Mouse (Mus musculus): ENCODE data around the gene Lama4. TPM values are rescaled to one million over a fixed set of nuclear protein-coding genes. Genes with fewer than 3 reads are reported as not detected.

Lama4 gene
- total RNA-seq, 2 experiments from 2014 or later = 7.8 to 13.2 TPM

DNA sequence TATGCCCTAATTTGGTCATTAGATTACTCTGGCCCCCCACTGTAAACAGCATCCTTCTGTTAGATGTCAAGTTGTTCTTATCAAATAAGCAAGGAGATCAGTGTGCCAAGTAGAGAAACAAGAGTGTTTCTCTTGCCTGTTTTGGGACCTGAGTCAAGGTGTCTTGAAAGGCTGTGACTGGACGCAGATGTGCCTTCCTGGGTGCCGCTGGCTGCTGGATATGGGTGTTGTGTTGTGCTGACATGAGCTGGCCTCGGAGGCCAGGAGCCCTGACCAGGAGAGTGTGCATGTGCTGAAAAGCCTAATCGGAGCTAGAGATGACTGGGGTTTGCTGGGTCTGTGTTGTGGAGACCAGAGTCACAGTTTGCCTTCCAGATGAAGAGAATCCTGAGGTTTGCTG is 100.7 kb downstream of the Lama4 start:
- intact Hi-C loops (cut with DNase I) = no loop called here
- no peak for DNase-seq (ENCODE audit: extremely low spot score in 1 of 2, low spot score in 2 of 2)
- Histone ChIP-seq H3K27ac (no peak overlapping the region), H3K4me3 (no peak overlapping the region)
- TF ChIP-seq CTCF (IDR thresholded peaks at IDR 0.05) = no peak

DNA sequence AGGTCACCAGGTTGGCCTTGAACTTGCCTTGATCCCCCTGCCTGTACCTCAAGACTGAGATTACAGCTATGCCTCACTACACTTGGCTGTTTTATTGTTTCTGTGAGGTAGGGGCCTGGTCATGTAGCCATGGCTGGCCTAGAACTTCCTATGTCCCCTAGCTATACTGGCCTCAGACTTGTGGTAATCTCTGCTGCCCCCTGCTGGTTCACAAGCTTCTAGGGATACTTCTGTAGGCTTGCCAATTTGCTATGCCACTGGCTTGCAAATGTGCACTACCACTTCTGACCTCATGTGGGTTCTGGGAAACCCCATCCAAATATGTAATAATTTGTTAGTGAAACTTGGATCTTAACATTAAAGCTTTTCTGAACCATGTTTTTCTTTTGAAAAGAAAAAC is 101.6 kb downstream of the Lama4 start:
- intact Hi-C loops (cut with DNase I) = no loop called here
- H3K27ac ChIP-seq = no peak overlapping the region
- DNase-seq (ENCODE audit: extremely low spot score in 1 of 2, low spot score in 2 of 2) = peak; percentile 33 to 56
- no peak overlapping the region for H3K4me3 ChIP-seq
- peak; percentile 85 for TF ChIP-seq CTCF (IDR thresholded peaks at IDR 0.05)

DNA sequence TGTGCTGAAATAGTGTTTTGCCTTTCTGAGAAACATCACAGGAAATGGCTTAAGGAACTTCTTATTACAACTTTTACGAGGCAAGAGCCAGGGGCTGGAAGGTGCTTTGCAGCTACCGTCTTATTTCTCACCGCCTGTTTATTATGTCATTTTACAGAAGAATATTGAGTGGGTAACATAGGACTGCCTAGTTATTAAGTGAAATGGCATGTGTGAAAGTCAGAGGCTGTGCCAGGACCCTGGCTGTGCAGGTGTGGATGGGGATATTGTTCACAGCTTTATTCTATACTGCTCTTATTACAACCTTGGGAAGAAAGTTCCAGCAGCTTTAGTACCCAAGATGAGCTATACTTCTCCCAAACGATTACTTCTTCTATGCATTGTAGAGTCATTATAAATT is 106.7 kb downstream of the Lama4 start:
- no peak overlapping the region for H3K27ac ChIP-seq
- no peak for DNase-seq (ENCODE audit: extremely low spot score in 1 of 2, low spot score in 2 of 2)
- TF ChIP-seq CTCF (IDR thresholded peaks at IDR 0.05) = no peak
- intact Hi-C loops (cut with DNase I) = no loop called here
- H3K4me3 ChIP-seq = no peak overlapping the region

DNA sequence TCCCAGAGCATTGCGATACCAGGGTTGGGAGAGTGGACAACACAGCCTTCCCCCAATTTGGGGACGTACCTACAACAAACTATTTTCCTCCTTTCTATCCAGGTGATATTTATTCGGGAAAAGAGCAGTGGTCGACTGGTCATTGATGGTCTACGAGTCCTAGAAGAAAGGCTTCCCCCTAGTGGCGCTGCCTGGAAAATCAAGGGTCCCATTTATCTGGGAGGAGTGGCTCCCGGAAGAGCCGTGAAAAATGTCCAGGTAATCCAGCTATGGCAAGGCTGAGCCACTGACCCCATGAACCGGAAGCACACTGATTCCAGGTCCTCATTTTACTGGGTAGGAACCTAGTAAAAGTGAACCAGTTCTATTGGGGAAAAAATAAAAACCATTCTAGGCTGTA is 131.7 kb downstream of the Lama4 start:
- intact Hi-C loops (cut with DNase I) = no loop called here
- peak; percentile 68 for TF ChIP-seq CTCF (IDR thresholded peaks at IDR 0.05)
- Histone ChIP-seq H3K27ac (no peak overlapping the region), H3K4me3 (no peak overlapping the region)
- peak in 1 of 2 experiments; percentile 30 for DNase-seq (ENCODE audit: extremely low spot score in 1 of 2, low spot score in 2 of 2)

DNA sequence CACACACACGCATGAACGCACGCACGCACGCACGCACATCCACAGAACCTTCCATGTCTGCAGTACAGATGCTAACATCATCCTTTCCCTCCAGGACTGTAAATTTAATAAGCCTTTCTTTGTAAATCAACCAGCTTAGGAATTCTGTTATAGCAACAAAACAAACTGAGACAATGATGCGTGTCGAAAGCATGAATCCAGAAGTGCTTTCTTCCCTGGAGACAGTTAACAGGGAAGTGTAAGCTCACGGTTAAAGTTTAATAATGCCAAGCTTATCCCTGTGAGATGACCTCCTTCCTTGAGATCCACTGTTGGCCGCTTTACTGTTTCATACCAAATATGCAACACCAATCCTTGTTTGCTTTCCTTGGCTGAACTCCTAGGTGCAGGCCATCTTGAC is 133.4 kb downstream of the Lama4 start:
- Histone ChIP-seq H3K4me3 (no peak overlapping the region), H3K27ac (no peak overlapping the region)
- TF ChIP-seq CTCF (IDR thresholded peaks at IDR 0.05) = no peak
- intact Hi-C loops (cut with DNase I) = no loop called here
- DNase-seq (ENCODE audit: extremely low spot score in 1 of 2, low spot score in 2 of 2) = no peak

DNA sequence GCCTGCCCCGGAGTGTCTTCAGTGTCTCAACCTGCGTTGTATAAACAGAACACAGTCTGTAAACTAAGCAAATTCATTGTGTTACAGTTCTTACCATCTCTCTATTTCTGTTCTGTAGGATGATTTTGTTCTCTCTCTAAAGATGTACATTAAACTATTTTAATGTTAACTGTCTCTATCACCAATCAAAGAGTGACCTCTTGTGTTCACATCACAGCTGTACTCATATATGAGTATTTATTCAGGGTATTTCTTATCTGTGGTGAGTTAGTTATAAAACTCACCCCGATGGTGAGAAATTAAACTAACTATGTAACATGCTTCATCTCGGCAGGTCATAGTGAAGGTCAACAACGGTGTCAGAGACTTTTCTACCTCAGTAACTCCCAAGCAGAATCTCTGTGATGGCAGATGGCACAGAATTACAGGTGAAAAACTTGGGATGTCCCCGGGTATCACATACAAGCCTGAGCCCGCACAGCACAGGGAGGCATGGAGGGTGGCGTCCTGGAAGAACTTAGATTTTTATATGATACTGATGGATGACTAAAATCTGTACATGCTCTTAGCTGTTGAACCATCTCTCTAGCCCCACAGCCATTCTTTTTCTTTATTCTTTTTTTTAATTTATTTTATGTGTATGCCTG is 139.6 kb downstream of the Lama4 start:
- DNase-seq (ENCODE audit: extremely low spot score in 1 of 2, low spot score in 2 of 2) = no peak
- Histone ChIP-seq H3K27ac (no peak overlapping the region), H3K4me3 (no peak overlapping the region)
- TF ChIP-seq CTCF (IDR thresholded peaks at IDR 0.05) = peak; percentile 11
- intact Hi-C loops (cut with DNase I) = no loop called here

DNA sequence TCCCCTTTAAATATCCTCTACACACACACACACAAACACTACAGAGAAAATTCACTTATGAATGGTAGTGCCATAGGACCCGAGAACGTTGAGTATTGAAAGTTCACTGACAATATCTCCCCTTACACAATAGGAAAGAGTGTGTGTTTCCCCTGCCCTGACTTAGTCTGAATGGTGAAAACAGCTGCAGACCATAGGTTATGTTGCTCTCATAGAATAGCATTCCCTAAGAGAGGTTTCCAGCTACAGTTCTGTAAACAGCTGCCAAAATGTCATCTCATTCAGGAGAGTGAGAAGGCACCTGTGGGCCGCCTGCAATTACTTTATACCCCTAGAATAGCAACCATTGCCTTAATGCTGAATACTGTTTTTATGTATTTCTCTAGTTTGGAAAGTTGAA is 141.1 kb downstream of the Lama4 start:
- DNase-seq (ENCODE audit: extremely low spot score in 1 of 2, low spot score in 2 of 2) = no peak
- Histone ChIP-seq H3K4me3 (no peak overlapping the region), H3K27ac (no peak overlapping the region)
- no peak for TF ChIP-seq CTCF (IDR thresholded peaks at IDR 0.05)
- intact Hi-C loops (cut with DNase I) = no loop called here

DNA sequence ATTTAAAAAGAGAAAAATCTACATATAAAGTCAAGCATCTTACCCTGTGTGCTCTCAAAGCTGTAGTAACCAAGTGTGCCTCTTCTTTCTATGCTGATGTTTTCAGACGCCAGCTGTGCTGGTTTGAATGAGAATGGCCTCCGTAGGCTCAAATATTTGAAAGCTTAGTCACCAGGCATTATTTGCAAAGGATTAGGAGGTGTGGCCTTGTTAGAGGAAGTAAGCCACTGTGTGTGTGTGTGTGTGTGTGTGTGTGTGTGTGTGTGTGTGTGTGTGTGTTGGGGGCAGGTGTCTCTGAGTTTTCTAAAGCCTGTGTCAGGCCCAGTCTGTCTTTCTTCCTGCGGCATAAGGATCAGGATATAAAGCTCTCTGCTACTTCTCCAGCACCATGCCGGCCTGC is 141.6 kb downstream of the Lama4 start:
- TF ChIP-seq CTCF (IDR thresholded peaks at IDR 0.05) = no peak
- no peak for DNase-seq (ENCODE audit: extremely low spot score in 1 of 2, low spot score in 2 of 2)
- intact Hi-C loops (cut with DNase I) = no loop called here
- no peak overlapping the region for H3K27ac ChIP-seq
- H3K4me3 ChIP-seq = no peak overlapping the region

DNA sequence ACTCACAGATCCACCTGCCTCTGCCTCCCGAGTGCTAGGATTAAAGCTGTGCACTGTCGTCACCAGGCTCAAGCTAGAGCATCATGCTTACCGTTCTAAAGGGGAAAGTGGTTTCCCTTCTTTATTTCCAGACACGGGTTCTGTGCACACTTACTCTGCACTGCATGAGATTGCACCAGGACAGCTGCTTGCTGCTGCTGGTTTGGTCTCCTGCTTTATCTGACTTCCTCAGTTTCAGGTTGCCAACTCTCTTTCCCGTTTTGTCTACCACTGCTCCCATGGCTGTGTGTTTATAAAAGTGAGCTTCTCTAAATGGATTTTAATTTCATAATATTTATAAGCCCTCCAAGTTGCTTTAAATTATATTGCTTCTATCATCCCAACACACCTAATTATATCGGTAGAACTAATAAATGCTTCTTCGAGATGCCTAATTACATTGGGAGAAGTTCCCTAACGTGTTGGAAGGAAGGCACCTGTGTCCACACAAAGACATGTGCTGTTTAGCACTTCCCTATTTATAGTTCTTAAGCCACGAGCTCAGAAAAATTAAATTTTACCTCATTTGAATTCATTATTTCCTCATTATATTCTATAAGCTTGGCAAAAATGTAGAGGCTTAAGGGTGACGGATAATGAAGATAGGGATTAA is 143.6 kb downstream of the Lama4 start:
- no peak overlapping the region for H3K27ac ChIP-seq
- no peak for DNase-seq (ENCODE audit: extremely low spot score in 1 of 2, low spot score in 2 of 2)
- intact Hi-C loops (cut with DNase I) = no loop called here
- no peak overlapping the region for H3K4me3 ChIP-seq
- TF ChIP-seq CTCF (IDR thresholded peaks at IDR 0.05) = no peak

DNA sequence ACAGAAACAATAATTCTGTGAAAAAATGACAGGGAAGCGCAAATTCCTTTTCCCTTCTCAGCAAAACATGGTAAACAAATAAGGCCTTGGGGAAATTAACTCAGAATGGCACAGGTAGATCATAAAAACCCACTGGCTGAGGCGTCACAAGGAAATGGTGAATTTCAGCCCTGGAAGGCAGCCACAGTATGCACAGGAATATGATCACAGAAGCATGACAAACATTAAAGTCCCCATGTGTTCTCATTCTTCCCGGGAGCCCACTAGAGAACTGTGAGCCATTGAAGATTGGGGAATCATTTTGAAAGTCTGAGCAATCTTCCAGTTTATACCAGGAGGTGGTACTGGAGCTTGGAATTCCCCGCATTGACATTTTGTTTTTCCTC is 144.2 kb downstream of the Lama4 start:
- intact Hi-C loops (cut with DNase I) = no loop called here
- TF ChIP-seq CTCF (IDR thresholded peaks at IDR 0.05) = no peak
- H3K27ac ChIP-seq = no peak overlapping the region

DNA sequence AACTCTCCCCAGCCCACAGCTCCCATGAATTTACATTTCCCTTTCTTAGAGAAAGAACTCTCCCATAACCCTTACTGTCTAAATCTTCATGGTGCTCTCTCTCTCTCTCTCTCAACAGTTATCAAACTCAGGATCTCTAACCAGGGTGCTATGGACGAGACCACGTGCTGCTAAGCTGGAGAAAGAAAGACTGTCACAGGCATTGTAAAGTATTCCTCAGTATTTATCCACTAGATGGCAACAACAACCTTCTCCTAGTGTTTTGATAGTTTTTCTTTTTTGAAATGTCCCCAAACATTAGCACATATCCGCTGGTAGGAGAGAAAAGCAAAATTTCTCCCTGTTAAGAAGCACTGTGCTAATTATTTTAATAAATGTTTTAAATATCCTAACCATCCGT is 156.1 kb downstream of the Lama4 start:
- intact Hi-C loops (cut with DNase I) = no loop called here
- Histone ChIP-seq H3K4me3 (no peak overlapping the region), H3K27ac (no peak overlapping the region)
- peak; percentile 50 for TF ChIP-seq CTCF (IDR thresholded peaks at IDR 0.05)
- no peak for DNase-seq (ENCODE audit: extremely low spot score in 1 of 2, low spot score in 2 of 2)

More for the DNA sequence above, 144.2 kb downstream of the Lama4 start:
- DNase-seq (ENCODE audit: extremely low spot score in 1 of 2, low spot score in 2 of 2) = no peak
- H3K4me3 ChIP-seq = no peak overlapping the region

DNA sequence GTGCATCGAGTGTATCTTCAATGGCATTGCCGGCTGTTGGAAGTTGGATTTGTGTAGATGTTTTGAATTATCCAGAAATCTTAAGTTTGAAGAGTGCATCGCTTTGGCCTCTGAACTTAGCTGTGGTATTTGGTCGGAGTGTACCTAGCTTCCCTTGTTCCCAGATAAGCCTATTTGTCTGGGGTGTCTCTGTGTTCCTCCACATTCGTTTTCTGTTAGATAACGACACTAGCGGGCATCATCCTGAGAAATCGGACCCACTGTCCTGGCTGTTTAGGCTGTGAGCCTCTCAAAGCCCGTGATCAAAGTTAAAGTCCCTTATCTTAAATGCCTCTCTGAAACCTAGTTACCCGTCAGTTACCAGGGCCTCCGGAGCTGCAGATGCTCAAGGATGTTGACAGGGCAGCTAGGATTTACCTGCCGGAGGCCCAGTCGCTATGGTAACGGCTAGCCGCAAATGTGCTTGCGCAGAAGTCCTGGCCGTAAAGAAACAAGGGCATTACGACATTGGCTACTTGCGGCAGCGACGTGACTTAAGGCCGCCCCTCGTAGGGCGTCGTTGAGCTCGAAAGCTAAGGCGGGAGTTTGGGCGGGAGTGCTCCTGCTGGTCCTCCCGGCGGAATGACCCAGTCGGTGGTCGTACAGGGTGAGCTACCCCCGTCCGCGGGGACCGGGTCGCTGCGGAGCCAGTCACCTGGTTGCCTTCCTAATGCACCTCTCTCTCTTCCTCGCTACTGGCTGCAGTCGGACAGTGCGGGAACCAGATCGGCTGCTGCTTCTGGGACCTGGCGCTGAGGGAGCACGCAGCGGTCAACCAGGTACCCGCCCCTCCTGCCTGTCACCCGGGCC is 168.4 kb downstream of the Lama4 start, which contains the start of the genes Fam229b and Tube1:
Fam229b (minus strand) TSS at position 453 of the 849 bp plus-strand sequence.
Tube1 (plus strand) TSS at position 515 of the 849 bp plus-strand sequence.
- Histone ChIP-seq H3K4me3 (peak within 1 kb of the TSS; percentile 77), H3K27ac (peak within 1 kb of the TSS; percentile 82)
- no peak; the same call in 1 of the 2 replicates for TF ChIP-seq CTCF (IDR thresholded peaks at IDR 0.05)
- peak; percentile 92 to 93 for DNase-seq (ENCODE audit: extremely low spot score in 1 of 2, low spot score in 2 of 2)
- intact Hi-C loops (cut with DNase I) = no loop called here

Data from left cerebral cortex, adult 2 months (tissue).